Mouse (Mus musculus) bone marrow, adult 2 months (tissue): ENCODE measurements around the gene Fam241a. TPM values are rescaled to one million over a fixed set of nuclear protein-coding genes. Genes with fewer than 3 reads are reported as not detected.

Experiments
- H3K27ac ChIP-seq: fragments of 200-500 bp; 2 replicates; pipeline ENCODE4 v1.5.1; 2012; ENCODE audit warnings: low read depth, mild to moderate bottlenecking, control low read depth, inconsistent platforms, low read length; ENCODE audit not compliant: control insufficient read depth, poor library complexity, insufficient read depth
- H3K4me1 ChIP-seq: fragments of 200-500 bp; 2 replicates; pipeline ENCODE4 v1.6.1; 2011; ENCODE audit warnings: low read length; ENCODE audit not compliant: control insufficient read depth, insufficient read depth
- H3K4me3 ChIP-seq: fragments of 200-500 bp; replicated peaks from 2 replicates; pipeline ENCODE3; 2011; ENCODE audit warnings: mild to moderate bottlenecking, low read depth, low read length, control low read depth; ENCODE audit not compliant: control insufficient read depth
- CTCF ChIP-seq: fragments of 200-500 bp; IDR thresholded peaks from 2 replicates; pipeline ENCODE4 v1.5.1; 2011; ENCODE audit warnings: low read length, control low read depth; ENCODE audit not compliant: control insufficient read depth, insufficient read depth
- POLR2A ChIP-seq: fragments of 200-500 bp; IDR thresholded peaks from 2 replicates; pipeline ENCODE4 v1.6.1; 2011; ENCODE audit warnings: low read depth, mild to moderate bottlenecking, control low read depth, low read length, borderline replicate concordance; ENCODE audit not compliant: control insufficient read depth
- WGBS: fragments of 180-500 bp; shearing (Covaris S2); methylation state at CpG from one replicate; pipeline ENCODE4 v1.1.7; 2018; 5-methylcytosine and 5-hydroxymethylcytosine counted together
- polyA plus RNA-seq: library from polyadenylated mRNA; stranded (reverse); fragments of >200 nt; gene quantifications from 2 replicates; pipeline ENCODE4 v1.2.4, GENCODE M21; 2011; ENCODE audit warnings: low replicate concordance; ENCODE audit not compliant: missing spikeins, insufficient read depth, insufficient read length

Gene Fam241a
- polyA plus RNA-seq, 1 experiment = 20.6 TPM

- WGBS = 71% methylated on average over 1 of the region's 1 CpGs
- Histone ChIP-seq H3K27ac (no peak overlapping the region), H3K4me3 (no peak overlapping the region), H3K4me1 (peaks cover 1% of the 10 kb centered on the region; the same call in 1 of the 2 replicates)
- TF ChIP-seq CTCF (no peak), POLR2A (no peak)
These were observed 75.7 kb downstream of the Fam241a start for GRCm38 (mm10) chr3:127820400-127820799.

Other genes with a start within 250 kb of the Fam241a start
- 1.8 and 5.5 TPM in 2 replicates for gene Alpk1, start 115.8 kb downstream of the Fam241a start, polyA plus RNA-seq
- gene Tifa, start 106.5 kb downstream of the Fam241a start, polyA plus RNA-seq = 32.1 and 38.2 TPM in 2 replicates
- 22.2 and 50.8 TPM in 2 replicates for gene Ap1ar, start 58.8 kb downstream of the Fam241a start, polyA plus RNA-seq